22 mouse cellular contexts compared by ENCODE assay signal in the genomic region with DNA sequence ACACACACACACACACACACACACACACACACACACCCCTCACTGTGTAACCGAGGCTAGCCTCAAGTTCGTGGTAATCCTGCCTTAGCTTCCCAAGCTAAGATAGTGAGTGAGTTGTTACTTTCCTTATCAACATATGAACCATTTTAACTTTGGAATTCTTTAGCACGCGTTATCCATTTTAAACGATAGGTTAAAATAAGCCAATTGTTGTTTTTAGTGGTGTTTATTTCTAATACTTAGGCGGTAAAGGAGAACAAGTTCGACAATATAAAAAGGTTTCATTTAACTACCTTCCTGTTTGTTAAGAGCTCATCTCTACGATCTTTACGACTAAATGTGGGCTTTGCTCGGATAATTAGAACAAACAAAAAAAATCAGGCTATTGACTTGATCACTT. TPM values are rescaled to one million over a fixed set of nuclear protein-coding genes. Genes with fewer than 3 reads are reported as not detected.
"Had no signal": no experiment of that assay in that cellular context is flagged by ENCODE, and none has a peak within 500 bp of the region (broad histone marks: within the 10 kb centered on the region; RNA-seq: fewer than 3 reads in every experiment).

No protein-coding gene starts in this region.

- H3K4me3 ChIP-seq: limb, embryonic 13.5 days; liver, embryonic 12.5 days; liver, embryonic 15.5 days; lung, embryonic 15.5 days; megakaryocyte, embryonic 14.5 days; midbrain, embryonic 10.5 days; neural tube, embryonic 13.5 days; stomach, embryonic 15.5 days had no signal

- H3K9ac ChIP-seq: limb, embryonic 13.5 days; liver, embryonic 12.5 days; liver, embryonic 15.5 days; lung, embryonic 15.5 days; neural tube, embryonic 13.5 days; stomach, embryonic 15.5 days had no signal

- ATAC-seq: liver, embryonic 12.5 days had no signal

- H3K4me1 ChIP-seq: limb, embryonic 13.5 days; liver, embryonic 12.5 days; liver, embryonic 15.5 days; lung, embryonic 15.5 days; midbrain, embryonic 10.5 days; neural tube, embryonic 13.5 days; stomach, embryonic 15.5 days had no signal

- H3K36me3 ChIP-seq: limb, embryonic 13.5 days; liver, embryonic 12.5 days; liver, embryonic 15.5 days; lung, embryonic 15.5 days; midbrain, embryonic 10.5 days; neural tube, embryonic 13.5 days; stomach, embryonic 15.5 days had no signal

- H3K4me2 ChIP-seq: limb, embryonic 13.5 days; liver, embryonic 12.5 days; liver, embryonic 15.5 days; lung, embryonic 15.5 days; neural tube, embryonic 13.5 days; stomach, embryonic 15.5 days had no signal

- H3K9me3 ChIP-seq: limb, embryonic 13.5 days; liver, embryonic 12.5 days; liver, embryonic 15.5 days; lung, embryonic 15.5 days; midbrain, embryonic 10.5 days; neural tube, embryonic 13.5 days; stomach, embryonic 15.5 days had no signal

- DNase-seq: kidney, adult 18-20 months; kidney, adult 9 months; kidney, postnatal 14 days; left cerebral cortex, postnatal 4 days; liver; lung, adult 18-20 months; lung, postnatal 10 days; lung, postnatal 36 days; midbrain, embryonic 14.5 days; right cerebral cortex, postnatal 25 days; spleen, adult 18-20 months; thymus, adult 18-20 months; thymus, postnatal 36 days had no signal

- H3K27ac ChIP-seq: limb, embryonic 13.5 days; liver, embryonic 12.5 days; liver, embryonic 15.5 days; lung, embryonic 15.5 days; midbrain, embryonic 10.5 days; neural tube, embryonic 13.5 days; stomach, embryonic 15.5 days had no signal

RNA-seq across cellular contexts. Expression of a gene that starts 17.3 kb away (rescaled TPM):
- polyA plus RNA-seq: kidney, embryonic 16.5 days; limb, embryonic 13.5 days; liver, embryonic 12.5 days; liver, embryonic 15.5 days; lung, embryonic 15.5 days; midbrain, embryonic 10.5 days; midbrain, embryonic 14.5 days; neural tube, embryonic 13.5 days; stomach, embryonic 15.5 days had no signal

RNA-seq across cellular contexts. Expression of a gene that starts 43.3 kb away (rescaled TPM):
- polyA plus RNA-seq: kidney, embryonic 16.5 days; limb, embryonic 13.5 days; liver, embryonic 12.5 days; liver, embryonic 15.5 days; midbrain, embryonic 10.5 days; midbrain, embryonic 14.5 days; neural tube, embryonic 13.5 days had no signal
